Mouse (Mus musculus): ENCODE results near the gene St6galnac1.

- TF ChIP-seq CTCF (IDR thresholded peaks at IDR 0.05; ENCODE audit: low read depth, low read length) (no peak), GATA1 (IDR thresholded peaks at IDR 0.05; ENCODE audit: borderline replicate concordance, low read length) (no peak), TAL1 (conservative IDR thresholded peaks at IDR 0.05; ENCODE audit: low read depth, low read length) (no peak)
Observed at GRCm38 (mm10) chr11:116775407-116775806, at the start of gene St6galnac1.
